Mouse (Mus musculus) limb, embryonic 13.5 days (tissue): ENCODE measurements around the gene 4931429L15Rik. TPM values are rescaled to one million over a fixed set of nuclear protein-coding genes. Genes with fewer than 3 reads are reported as not detected.

Source experiments
- ATAC-seq: fragments of 200-750 bp; cut with Nextera tagmentation; 2 replicates; pipeline ENCODE4 v1.8.0; 2017; ENCODE audit warnings: low read depth, moderate number of reproducible peaks, moderate TSS enrichment; ENCODE audit not compliant: low FRiP score
- H3K27ac ChIP-seq: fragments of 300-500 bp; sonication (generic); 2 replicates; pipeline ENCODE4 v1.5.1; 2015; ENCODE audit warnings: inconsistent platforms, mild to moderate bottlenecking, moderate library complexity
- H3K27me3 ChIP-seq: fragments of 300-500 bp; sonication (generic); 2 replicates; pipeline ENCODE4 v1.6.1; 2015; ENCODE audit warnings: mild to moderate bottlenecking, inconsistent platforms
- H3K36me3 ChIP-seq: fragments of 300-500 bp; sonication (generic); 2 replicates; pipeline ENCODE4 v1.6.1; 2015; ENCODE audit warnings: inconsistent platforms, mild to moderate bottlenecking, moderate library complexity
- H3K4me1 ChIP-seq: fragments of 300-500 bp; sonication (generic); 2 replicates; pipeline ENCODE4 v1.6.1; 2015; ENCODE audit warnings: inconsistent platforms
- H3K4me2 ChIP-seq: fragments of 300-500 bp; sonication (generic); replicated peaks from 2 replicates; pipeline ENCODE4 v1.6.1; 2015; ENCODE audit warnings: inconsistent platforms, mild to moderate bottlenecking, moderate library complexity
- H3K4me3 ChIP-seq: fragments of 300-500 bp; sonication (generic); 2 replicates; pipeline ENCODE4 v1.5.1; 2015; ENCODE audit warnings: moderate library complexity, mild to moderate bottlenecking, inconsistent platforms
- H3K9ac ChIP-seq: fragments of 300-500 bp; sonication (generic); 2 replicates; pipeline ENCODE4 v1.6.1; 2015; ENCODE audit warnings: mild to moderate bottlenecking, inconsistent platforms
- H3K9me3 ChIP-seq: fragments of 300-500 bp; sonication (generic); 2 replicates; pipeline ENCODE4 v1.6.1; 2016; ENCODE audit warnings: inconsistent platforms
- WGBS: fragments of 180-500 bp; shearing (Covaris S2); methylation state at CpG from one replicate; pipeline ENCODE4 v1.1.7; 2015; 5-methylcytosine and 5-hydroxymethylcytosine counted together
- polyA plus RNA-seq: library from polyadenylated mRNA; unstranded; fragments of >200 nt; fragmentation: Nextera tagmentation; extraction: Ambion mirVana; gene quantifications from 2 replicates; pipeline ENCODE4 v1.2.1, GENCODE M21; 2015

The 4931429L15Rik gene
- polyA plus RNA-seq, 1 experiment from 2014 or later: not detected

DNA sequence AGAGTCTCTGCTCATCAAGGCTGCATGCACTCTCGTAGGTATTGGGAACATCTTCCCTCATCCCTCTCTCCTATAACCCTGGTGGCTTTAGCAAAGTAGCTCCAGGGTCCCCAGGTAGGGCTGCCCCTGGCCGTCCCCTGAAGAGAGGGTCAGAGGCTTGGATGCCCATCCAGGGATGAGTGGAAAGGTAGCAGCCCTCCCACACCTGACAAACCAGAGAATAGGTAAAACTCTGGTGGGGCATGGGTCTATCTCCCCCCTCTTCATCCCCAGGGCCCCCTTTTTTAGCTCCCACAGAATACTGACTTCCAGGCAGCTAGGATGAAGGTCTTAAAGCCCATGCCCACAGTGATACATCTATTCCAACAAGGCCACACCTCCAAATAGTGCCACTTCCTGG is 675 bp upstream of the 4931429L15Rik start:
- no peak overlapping the region for H3K4me2 ChIP-seq
- peaks cover 16% of the 10 kb centered on the region for H3K4me1 ChIP-seq
- 91% methylated on average over 2 of the region's 2 CpGs for WGBS
- H3K9ac ChIP-seq: no peak overlapping the region
- no peak overlapping the region for H3K27ac ChIP-seq
- no peak overlapping the region for H3K4me3 ChIP-seq
- H3K27me3 ChIP-seq: no peaks in the 10 kb centered on the region
- no peak for ATAC-seq
- H3K9me3 ChIP-seq: 0 out of 2 replicates have a peak, but pooled peaks cover 5% of the 10 kb centered on the region
- no peaks in the 10 kb centered on the region for H3K36me3 ChIP-seq

DNA sequence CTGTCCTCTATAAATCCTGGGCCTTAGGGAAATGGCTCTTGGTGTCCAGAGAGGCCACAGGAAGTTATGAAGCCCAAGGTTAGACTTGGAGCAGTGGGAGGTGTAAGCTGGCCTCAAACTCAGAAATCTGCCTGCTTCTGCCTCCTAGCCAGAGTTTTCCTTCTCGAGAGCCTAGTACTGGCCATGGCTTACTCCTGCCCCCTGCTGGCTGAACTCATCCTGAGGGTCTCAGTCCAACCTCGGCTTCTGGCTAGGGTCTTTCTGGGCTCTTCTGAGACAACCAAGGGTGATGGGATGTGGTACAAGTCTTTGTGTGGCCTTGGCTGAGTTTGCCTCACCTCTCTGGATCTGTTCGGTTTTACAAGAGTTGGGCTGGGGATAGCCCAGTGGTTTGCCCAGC is 1.8 kb downstream of the 4931429L15Rik start:
- 89% methylated on average over 3 of the region's 3 CpGs for WGBS
- ATAC-seq: no peak
- H3K4me1 ChIP-seq: peaks cover 16% of the 10 kb centered on the region

DNA sequence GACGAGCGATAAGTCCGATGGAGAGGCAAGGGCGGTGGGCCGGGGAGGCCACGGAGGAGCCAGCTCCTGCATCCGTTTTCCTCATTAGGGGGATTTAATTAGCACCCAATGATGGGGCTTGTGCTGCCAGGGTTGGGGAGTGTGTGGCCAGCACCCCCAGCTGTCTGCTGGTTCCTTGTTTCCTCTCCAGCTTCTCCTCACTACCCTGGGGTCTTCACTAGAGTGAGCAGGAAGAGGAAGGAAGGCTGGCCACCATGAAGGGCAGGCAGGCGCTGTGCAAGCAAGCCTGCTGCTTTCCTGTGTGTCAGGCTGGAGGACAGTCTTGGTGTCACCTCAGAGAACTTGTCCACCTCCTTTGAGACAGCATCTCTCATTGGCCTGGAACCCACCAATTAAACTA is 2.9 kb downstream of the 4931429L15Rik start:
- H3K9ac ChIP-seq: no peak overlapping the region
- H3K27me3 ChIP-seq: no peaks in the 10 kb centered on the region
- no peak overlapping the region for H3K4me3 ChIP-seq
- H3K27ac ChIP-seq: no peak overlapping the region
- 38% methylated on average over 8 of the region's 8 CpGs for WGBS
- peaks cover 20% of the 10 kb centered on the region for H3K4me1 ChIP-seq
- H3K36me3 ChIP-seq: no peaks in the 10 kb centered on the region
- ATAC-seq: no peak
- no peak overlapping the region for H3K4me2 ChIP-seq
- 0 out of 2 replicates have a peak, but pooled peaks cover 5% of the 10 kb centered on the region for H3K9me3 ChIP-seq

More for the DNA sequence above, 1.8 kb downstream of the 4931429L15Rik start:
- Histone ChIP-seq H3K4me2 (no peak overlapping the region), H3K4me3 (no peak overlapping the region), H3K27me3 (no peaks in the 10 kb centered on the region), H3K36me3 (no peaks in the 10 kb centered on the region), H3K9ac (no peak overlapping the region), H3K27ac (no peak overlapping the region), H3K9me3 (0 out of 2 replicates have a peak, but pooled peaks cover 5% of the 10 kb centered on the region)

- Histone ChIP-seq H3K9me3 (0 out of 2 replicates have a peak, but pooled peaks cover 5% of the 10 kb centered on the region), H3K4me1 (peaks cover 20% of the 10 kb centered on the region), H3K4me2 (no peak overlapping the region), H3K4me3 (no peak overlapping the region), H3K9ac (no peak overlapping the region), H3K36me3 (no peaks in the 10 kb centered on the region), H3K27ac (no peak overlapping the region), H3K27me3 (no peaks in the 10 kb centered on the region)
- ATAC-seq: no peak
- 18% methylated on average over 5 of the region's 5 CpGs for WGBS
These were observed 3.4 kb downstream of the 4931429L15Rik start for GRCm38 (mm10) chr9:46316388-46316787.

DNA sequence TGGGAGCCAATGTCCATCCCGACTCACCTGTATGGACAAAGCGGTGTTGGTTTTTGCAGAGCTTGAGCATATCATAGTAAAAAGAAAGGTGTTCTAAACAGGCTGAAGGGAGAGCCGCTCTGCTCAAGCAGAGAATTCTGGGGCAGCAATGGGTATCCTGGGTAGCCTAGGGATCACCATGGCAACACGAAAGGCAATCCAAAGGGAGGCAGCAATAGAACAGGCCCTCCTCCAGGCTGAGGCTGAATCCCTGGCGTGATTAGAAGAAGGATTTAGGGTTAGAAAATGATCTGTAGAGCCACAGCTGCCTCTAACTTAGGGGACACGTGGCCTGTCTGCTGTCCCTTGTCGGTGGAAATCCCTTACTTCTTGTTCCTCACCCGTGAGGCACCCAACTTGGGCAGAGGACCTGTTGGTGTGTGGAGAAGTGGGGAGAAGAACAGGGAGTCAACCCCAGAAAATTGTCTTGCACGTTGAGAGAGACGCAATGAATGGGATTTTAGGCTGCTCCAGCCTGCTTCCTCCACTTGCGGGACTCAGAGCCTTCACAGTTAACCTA is 3.9 kb downstream of the 4931429L15Rik start:
- H3K36me3 ChIP-seq: no peaks in the 10 kb centered on the region
- ATAC-seq: no peak
- H3K27me3 ChIP-seq: no peaks in the 10 kb centered on the region
- H3K4me3 ChIP-seq: no peak overlapping the region
- H3K9me3 ChIP-seq: 0 out of 2 replicates have a peak, but pooled peaks cover 5% of the 10 kb centered on the region
- WGBS: 46% methylated on average over 11 of the region's 11 CpGs
- no peak overlapping the region for H3K27ac ChIP-seq
- H3K9ac ChIP-seq: no peak overlapping the region
- H3K4me1 ChIP-seq: peaks cover 20% of the 10 kb centered on the region
- H3K4me2 ChIP-seq: no peak overlapping the region

GRCm38 (mm10) chr9:46314921-46315320 is 4.9 kb downstream of the 4931429L15Rik start:
- Histone ChIP-seq H3K4me1 (peaks cover 20% of the 10 kb centered on the region), H3K9me3 (0 out of 2 replicates have a peak, but pooled peaks cover 3% of the 10 kb centered on the region), H3K27me3 (no peaks in the 10 kb centered on the region), H3K4me2 (no peak overlapping the region), H3K4me3 (no peak overlapping the region), H3K27ac (no peak overlapping the region), H3K9ac (no peak overlapping the region), H3K36me3 (no peaks in the 10 kb centered on the region)
- no peak for ATAC-seq
- WGBS: 46% methylated on average over 2 of the region's 2 CpGs

- no peak overlapping the region for H3K4me2 ChIP-seq
- ATAC-seq: peak; percentile 59
- no peak overlapping the region for H3K9ac ChIP-seq
- no peak overlapping the region for H3K4me3 ChIP-seq
- no peaks in the 10 kb centered on the region for H3K36me3 ChIP-seq
- no peak overlapping the region for H3K27ac ChIP-seq
- peaks cover 20% of the 10 kb centered on the region for H3K4me1 ChIP-seq
- no peaks in the 10 kb centered on the region for H3K27me3 ChIP-seq
- H3K9me3 ChIP-seq: no peaks in the 10 kb centered on the region
- 4% methylated on average over 4 of the region's 4 CpGs for WGBS
These were observed 5.3 kb downstream of the 4931429L15Rik start for GRCm38 (mm10) chr9:46314507-46314906.

- H3K27ac ChIP-seq: no peak overlapping the region
- 8% methylated on average over 7 of the region's 7 CpGs for WGBS
These were observed 10.7 kb downstream of the 4931429L15Rik start for GRCm38 (mm10) chr9:46309121-46309520.

DNA sequence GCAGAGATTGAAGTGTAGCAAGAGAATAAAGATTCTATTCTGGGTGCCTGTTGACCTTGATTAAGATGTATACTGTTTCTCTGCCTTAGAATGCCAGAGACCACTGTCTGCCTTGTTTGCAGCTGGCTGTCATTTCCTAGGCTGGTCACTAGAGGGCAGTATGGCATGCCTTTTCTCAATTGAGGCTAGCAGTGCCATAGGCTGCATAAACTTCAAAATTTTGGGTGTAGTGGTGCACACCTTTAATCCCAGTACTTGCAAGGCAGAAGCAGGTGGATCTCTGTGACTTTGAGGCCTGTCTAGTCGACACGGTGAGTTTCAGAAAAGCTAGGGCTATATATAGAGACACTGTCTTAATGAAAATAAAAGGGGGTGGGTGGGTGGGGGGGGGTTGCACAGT is 17.6 kb downstream of the 4931429L15Rik start:
- Histone ChIP-seq H3K27me3 (no peaks in the 10 kb centered on the region), H3K27ac (no peak overlapping the region), H3K4me3 (no peak overlapping the region), H3K9me3 (no peaks in the 10 kb centered on the region), H3K36me3 (peaks cover 28% of the 10 kb centered on the region), H3K4me2 (no peak overlapping the region), H3K4me1 (no peaks in the 10 kb centered on the region), H3K9ac (no peak overlapping the region)
- 14% methylated on average over 2 of the region's 2 CpGs for WGBS
- ATAC-seq: no peak

More at GRCm38 (mm10) chr9:46309121-46309520, 10.7 kb downstream of the 4931429L15Rik start:
- Histone ChIP-seq H3K9ac (no peak overlapping the region), H3K9me3 (no peaks in the 10 kb centered on the region), H3K36me3 (no peaks in the 10 kb centered on the region), H3K4me2 (no peak overlapping the region), H3K27me3 (no peaks in the 10 kb centered on the region), H3K4me3 (no peak overlapping the region), H3K4me1 (peaks cover 15% of the 10 kb centered on the region)
- ATAC-seq: 0 out of 2 replicates have a peak, but pooled peaks have one; percentile 28

DNA sequence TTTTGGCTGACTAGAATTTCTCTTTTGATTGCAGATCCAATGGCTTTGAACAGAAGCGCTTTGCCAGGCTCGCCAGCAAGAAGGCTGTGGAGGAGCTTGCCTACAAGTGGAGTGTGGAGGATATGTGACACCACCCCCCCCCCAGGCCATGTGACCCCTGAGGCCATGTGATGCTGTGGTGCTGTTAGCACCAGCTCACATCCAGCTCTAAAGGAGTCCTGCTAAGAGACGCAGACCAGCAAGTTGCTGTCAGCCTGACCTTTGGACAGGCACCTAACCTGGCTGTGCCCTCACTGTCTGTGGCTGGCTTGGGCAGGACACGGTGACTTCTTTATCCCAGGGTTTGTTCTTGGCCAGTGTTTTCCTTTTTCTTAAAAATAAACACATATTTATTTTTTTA is 21.4 kb downstream of the 4931429L15Rik start:
- H3K4me2 ChIP-seq: no peak overlapping the region
- no peaks in the 10 kb centered on the region for H3K27me3 ChIP-seq
- H3K36me3 ChIP-seq: peaks cover 61% of the 10 kb centered on the region
- no peak overlapping the region for H3K9ac ChIP-seq
- H3K27ac ChIP-seq: no peak overlapping the region
- no peak overlapping the region for H3K4me3 ChIP-seq
- H3K9me3 ChIP-seq: no peaks in the 10 kb centered on the region
- no peaks in the 10 kb centered on the region for H3K4me1 ChIP-seq
- no peak for ATAC-seq
- WGBS: 82% methylated on average over 4 of the region's 4 CpGs

DNA sequence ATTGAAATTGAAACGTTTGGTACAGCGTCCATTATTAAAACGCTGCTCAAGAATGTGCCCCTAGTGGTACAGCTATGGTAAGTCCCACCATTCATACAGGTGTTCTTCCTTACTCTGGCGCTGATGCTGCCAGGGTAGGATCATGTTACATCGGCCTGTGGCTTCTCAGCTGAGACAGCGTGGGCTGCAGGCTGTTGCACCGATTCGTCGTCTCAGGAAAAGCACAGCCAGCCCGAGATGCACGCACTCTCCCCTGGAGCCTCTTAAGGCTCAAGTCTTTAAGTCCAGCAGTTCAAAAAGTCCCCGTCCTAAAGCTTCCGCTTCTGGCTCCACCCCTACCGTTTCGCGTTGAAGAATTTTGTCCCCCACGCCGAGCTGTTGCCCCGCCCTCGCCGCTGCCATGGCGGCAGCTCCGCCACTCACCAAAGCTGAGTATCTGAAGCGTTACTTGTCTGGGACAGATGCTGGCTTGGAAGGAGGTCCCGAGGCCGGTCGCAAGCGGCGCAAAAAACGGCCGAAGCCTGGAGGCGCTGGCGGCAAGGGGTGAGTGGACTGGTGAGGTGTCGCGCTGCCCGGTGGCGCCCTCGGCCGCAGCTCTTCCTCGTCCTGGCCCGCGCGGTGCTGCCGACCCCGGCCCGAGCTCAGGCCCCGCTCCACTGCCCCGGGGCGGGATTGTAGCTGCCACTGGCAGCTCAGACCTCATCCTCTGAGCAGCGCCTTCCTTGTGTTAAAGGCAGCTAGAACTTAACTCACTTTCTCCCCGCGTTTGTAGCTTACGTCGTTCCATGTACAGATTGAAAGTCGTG is 37.0 kb downstream of the 4931429L15Rik start, which contains the start of gene Bud13:
TSS of gene Bud13 (plus strand) at position 378 of the 806 bp plus-strand sequence.
- H3K9ac ChIP-seq: peak within 1 kb of the TSS; percentile 90
- peaks cover 23% of the 10 kb centered on the region for H3K4me1 ChIP-seq
- under 1% methylated on average over 55 of the region's 55 CpGs for WGBS
- no peaks in the 10 kb centered on the region for H3K27me3 ChIP-seq
- no peaks in the 10 kb centered on the region for H3K9me3 ChIP-seq
- peak within 1 kb of the TSS; percentile 73 for H3K4me2 ChIP-seq
- H3K27ac ChIP-seq: peak within 1 kb of the TSS; percentile 88
- peaks cover 60% of the 10 kb centered on the region for H3K36me3 ChIP-seq
- peak; percentile 93 for ATAC-seq
- H3K4me3 ChIP-seq: peak within 1 kb of the TSS; percentile 82

DNA sequence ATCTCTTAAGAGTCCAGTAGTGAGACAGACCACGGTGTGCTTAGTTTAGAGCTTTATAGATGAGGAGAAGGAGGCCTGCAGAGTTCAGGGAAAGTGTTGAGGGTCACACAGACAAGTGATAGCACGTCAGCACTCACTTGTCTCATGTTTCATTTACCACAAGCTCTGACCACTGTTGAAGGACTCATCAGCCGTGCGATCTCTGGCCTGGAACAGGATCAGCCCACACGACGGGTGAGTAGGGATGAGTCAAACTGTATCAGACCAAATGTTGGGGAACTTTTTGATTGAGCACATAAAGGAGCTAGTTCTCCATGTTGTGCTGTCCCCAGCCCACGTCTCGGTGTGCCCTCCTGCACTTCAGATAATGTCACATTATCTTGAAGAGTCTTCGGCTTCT is 45.3 kb downstream of the 4931429L15Rik start:
- peaks cover 20% of the 10 kb centered on the region for H3K4me1 ChIP-seq
- H3K4me2 ChIP-seq: peak overlapping the region; percentile 90; the same call in 1 of the 2 replicates
- no peak for ATAC-seq
- H3K9me3 ChIP-seq: no peaks in the 10 kb centered on the region
- 0 out of 2 replicates have a peak overlapping the region, but pooled peaks have one; percentile 78 for H3K9ac ChIP-seq
- WGBS: 91% methylated on average over 9 of the region's 9 CpGs
- no peak overlapping the region for H3K27ac ChIP-seq
- H3K36me3 ChIP-seq: peaks cover 50% of the 10 kb centered on the region
- H3K4me3 ChIP-seq: peak overlapping the region; percentile 87; the same call in 1 of the 2 replicates
- peaks cover 22% of the 10 kb centered on the region for H3K27me3 ChIP-seq
